Mouse (Mus musculus): ENCODE measurements around the gene Atp6v1g3.

DNA sequence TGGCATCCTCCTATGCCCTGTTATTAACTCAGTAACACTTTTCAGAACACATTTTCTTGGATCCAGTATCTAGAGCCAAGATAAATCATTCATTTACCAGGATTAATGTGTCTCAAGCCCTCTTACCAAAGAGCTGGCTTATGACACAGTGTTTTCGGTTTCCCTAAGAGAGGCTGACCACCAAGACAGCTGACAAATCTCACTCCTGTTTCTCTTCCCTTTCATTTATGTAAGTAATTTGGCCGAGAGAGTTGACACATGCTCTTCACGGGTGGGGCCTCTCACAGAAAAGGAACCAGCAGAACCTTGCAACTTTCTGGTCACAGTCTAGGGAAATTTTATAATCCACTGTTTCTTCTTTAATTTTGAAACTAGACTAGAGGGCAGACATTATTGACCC, 49.1 kb downstream of the Atp6v1g3 start:
- TF ChIP-seq ZNF384 (IDR thresholded peaks at IDR 0.05; ENCODE audit: low read depth, low read length) (no peak), CTCF (IDR thresholded peaks at IDR 0.05 in 2 of 3, conservative IDR thresholded peaks at IDR 0.05 in 1 of 3; ENCODE audit: control insufficient read depth in 1 of 3, insufficient read depth in 1 of 3, low read depth in 2 of 3, low read length in 3 of 3, poor library complexity in 1 of 3, severe bottlenecking in 1 of 3) (no peak), RAD21 (IDR thresholded peaks at IDR 0.05; ENCODE audit: low read depth, low read length) (no peak), SMC3 (IDR thresholded peaks at IDR 0.05; ENCODE audit: low read depth, low read length) (no peak), EP300 (IDR thresholded peaks at IDR 0.05; ENCODE audit: low read depth in 1 of 2, low read length in 2 of 2) (no peak), MAFK (IDR thresholded peaks at IDR 0.05; ENCODE audit: borderline replicate concordance, low read depth, low read length) (no peak), BHLHE40 (IDR thresholded peaks at IDR 0.05; ENCODE audit: borderline replicate concordance, low read depth, low read length) (no peak), HCFC1 (IDR thresholded peaks at IDR 0.05; ENCODE audit: low read depth, low read length) (no peak), NRF1 (IDR thresholded peaks at IDR 0.05; ENCODE audit: insufficient read depth, low read depth, low read length, poor library complexity, severe bottlenecking) (no peak), MXI1 (IDR thresholded peaks at IDR 0.05; ENCODE audit: low read depth, low read length) (no peak), TCF12 (IDR thresholded peaks at IDR 0.05; ENCODE audit: low read depth, low read length) (no peak), POLR2A (IDR thresholded peaks at IDR 0.05; ENCODE audit: control insufficient read depth in 1 of 2, insufficient read depth in 1 of 2, low read depth in 1 of 2, low read length in 2 of 2, poor library complexity in 1 of 2) (no peak)

Data from MEL (cell line).